ENCODE assay signal across 8 mouse cellular contexts in genomic region chr15:6624365-6625182, GRCm38 (mm10).
DNase-seq lines count a peak whose midpoint lies in the region; ATAC-seq and TF ChIP-seq lines count a peak whose summit lies in the region.

No protein-coding gene starts in this region.

- H3K4me2 ChIP-seq in hindbrain, embryonic 16.5 days (ENCODE audit: low read length), result peak overlapping the region; percentile 69
- H3K4me2 ChIP-seq in liver, embryonic 14.5 days (ENCODE audit: low read depth), result peak overlapping the region; percentile 7

- no peak overlapping the region for H3K4me3 ChIP-seq in kidney, adult 2 months (ENCODE audit: insufficient read depth, low read depth, low read length)
- peak overlapping the region; percentile 40 for H3K4me3 ChIP-seq in hindbrain, embryonic 16.5 days (ENCODE audit: low read length)
- H3K4me3 ChIP-seq in liver, embryonic 14.5 days (ENCODE audit: insufficient read depth in 1 of 2, low read depth in 2 of 2, low read length in 2 of 2), result no peak overlapping the region
- H3K4me3 ChIP-seq in olfactory bulb, adult 2 months (ENCODE audit: insufficient read depth, low read depth, low read length), result peak overlapping the region; percentile 39

- TF ChIP-seq CTCF in kidney, adult 2 months (conservative IDR thresholded peaks at IDR 0.05; ENCODE audit: insufficient read depth, insufficient read length, low read depth, low read length), result no peak
- no peak for TF ChIP-seq CTCF in liver, embryonic 14.5 days (IDR thresholded peaks at IDR 0.05; ENCODE audit: low read depth)
- TF ChIP-seq CTCF in olfactory bulb, adult 2 months (IDR thresholded peaks at IDR 0.05; ENCODE audit: insufficient read depth, low read depth, low read length), result no peak

- no peaks in the 10 kb centered on the region for H3K4me1 ChIP-seq in kidney, adult 2 months (ENCODE audit: control insufficient read depth, insufficient read depth, low read length)
- peaks cover 11% of the 10 kb centered on the region for H3K4me1 ChIP-seq in hindbrain, embryonic 16.5 days (ENCODE audit: control insufficient read depth, insufficient read depth, low read depth, low read length)
- H3K4me1 ChIP-seq in liver, embryonic 14.5 days (replicated peaks; ENCODE audit: control insufficient read depth in 2 of 2, insufficient read depth in 2 of 2, low read length in 1 of 2), result peaks cover 4 to 32% of the 10 kb centered on the region in 2 experiments
- H3K4me1 ChIP-seq in olfactory bulb, adult 2 months (ENCODE audit: control insufficient read depth, insufficient read depth, low read length), result peaks cover 5% of the 10 kb centered on the region

- no peaks in the 10 kb centered on the region for H3K36me3 ChIP-seq in kidney, adult 2 months (ENCODE audit: control insufficient read depth, insufficient read depth, low read length)
- no peaks in the 10 kb centered on the region for H3K36me3 ChIP-seq in hindbrain, embryonic 16.5 days (ENCODE audit: control insufficient read depth, insufficient read depth, low read length)
- H3K36me3 ChIP-seq in liver, embryonic 14.5 days (replicated peaks; ENCODE audit: control insufficient read depth, insufficient read depth, low read depth), result no peaks in the 10 kb centered on the region

- 24% methylated on average over 18 of the region's 18 CpGs for WGBS in kidney, adult 2 months
- 10% methylated on average over 18 of the region's 18 CpGs for WGBS in hindbrain, embryonic 16.5 days
- 29% methylated on average over 18 of the region's 18 CpGs for WGBS in liver, embryonic 14.5 days (ENCODE audit: insufficient replicate concordance)
- 10% methylated on average over 18 of the region's 18 CpGs for WGBS in olfactory bulb, adult 2 months

- ATAC-seq in hindbrain, embryonic 16.5 days, result peak; percentile 86
- no peak for ATAC-seq in liver, embryonic 14.5 days (ENCODE audit: insufficient read depth)

- peak; percentile 3 for DNase-seq in kidney, postnatal 14 days
- DNase-seq in kidney, adult 2 months, result no peak
- DNase-seq in embryo, embryonic 10.5 days (ENCODE audit: low spot score), result peak; percentile 75
- DNase-seq in liver, embryonic 14.5 days (ENCODE audit: low read depth in 3 of 3, low spot score in 3 of 3), result no peak
- DNase-seq in natural killer cell, adult 2 months (ENCODE audit: low spot score in 2 of 2), result no peak
- no peak for DNase-seq in urinary bladder, postnatal 14 days (ENCODE audit: low spot score)

- no peak overlapping the region for H3K27ac ChIP-seq in kidney, adult 2 months (ENCODE audit: insufficient read depth, low read depth, low read length)
- H3K27ac ChIP-seq in hindbrain, embryonic 16.5 days (ENCODE audit: low read depth, low read length), result no peak overlapping the region
- H3K27ac ChIP-seq in liver, embryonic 14.5 days, result no peak overlapping the region
- no peak overlapping the region for H3K27ac ChIP-seq in olfactory bulb, adult 2 months (ENCODE audit: insufficient read depth, low read depth, low read length)

- no peak for TF ChIP-seq EP300 in liver, embryonic 14.5 days (IDR thresholded peaks at IDR 0.05; ENCODE audit: low read depth)

- no peaks in the 10 kb centered on the region for H3K9me3 ChIP-seq in hindbrain, embryonic 16.5 days (ENCODE audit: control insufficient read depth, low read length)
- no peaks in the 10 kb centered on the region for H3K9me3 ChIP-seq in liver, embryonic 14.5 days (ENCODE audit: control insufficient read depth, low read length)

- no peaks in the 10 kb centered on the region for H3K27me3 ChIP-seq in kidney, adult 2 months (replicated peaks; ENCODE audit: control insufficient read depth, insufficient read depth, low read length)
- no peaks in the 10 kb centered on the region for H3K27me3 ChIP-seq in hindbrain, embryonic 16.5 days (replicated peaks; ENCODE audit: control insufficient read depth, insufficient read depth, low read length)
- H3K27me3 ChIP-seq in liver, embryonic 14.5 days (ENCODE audit: control insufficient read depth, insufficient read depth, low read length), result no peaks in the 10 kb centered on the region

- TF ChIP-seq POLR2A in kidney, adult 2 months (IDR thresholded peaks at IDR 0.05; ENCODE audit: low read depth, low read length), result no peak
- TF ChIP-seq POLR2A in olfactory bulb, adult 2 months (IDR thresholded peaks at IDR 0.05; ENCODE audit: insufficient read depth, low read depth, low read length), result no peak

- H3K9ac ChIP-seq in hindbrain, embryonic 16.5 days (ENCODE audit: low read depth, low read length), result peak overlapping the region; percentile 65
- H3K9ac ChIP-seq in liver, embryonic 14.5 days (replicated peaks), result no peak overlapping the region

Comparison
In these comparisons a context has a peak if more than half of its experiments do, and no peak if none do; other contexts are left out.
1. DNase-seq: peak in kidney, postnatal 14 days (single experiment) and embryo, embryonic 10.5 days (single experiment); none in kidney, adult 2 months (single experiment), liver, embryonic 14.5 days (0 of 3), natural killer cell, adult 2 months (0 of 2) and urinary bladder, postnatal 14 days (single experiment).
2. H3K4me3 ChIP-seq: peak in hindbrain, embryonic 16.5 days (single experiment) and olfactory bulb, adult 2 months (single experiment); none in kidney, adult 2 months (single experiment) and liver, embryonic 14.5 days (0 of 2).